Mouse (Mus musculus) forebrain, embryonic 14.5 days (tissue): ENCODE measurements around the gene Wfs1. TPM values are rescaled to one million over a fixed set of nuclear protein-coding genes. Genes with fewer than 3 reads are reported as not detected.
A peak's percentile ranks its signal among the peaks of the same experiment; 100 is the strongest.
"Not testable (repeated sequence)": the region's sequence is repeated elsewhere in the genome, so short reads cannot be mapped to it uniquely, and the experiment has no call there.

Experiments used
- ATAC-seq: fragments of 200-750 bp; cut with Nextera tagmentation; 2 replicates; pipeline ENCODE4 v1.8.0; 2017; ENCODE audit warnings: mild to moderate bottlenecking, moderate library complexity
- DNase-seq: peaks from one replicate; pipeline ENCODE4 v3.0.0-alpha.2; 2015; ENCODE audit warnings: low spot score
- H3K27ac ChIP-seq: fragments of 300-500 bp; sonication (generic); 2 replicates; pipeline ENCODE4 v1.5.1; 2014; ENCODE audit warnings: low read depth, mild to moderate bottlenecking, control low read depth, low read length, moderate library complexity
- H3K27me3 ChIP-seq: fragments of 300-500 bp; sonication (generic); replicated peaks from 2 replicates; pipeline ENCODE4 v1.6.1; 2014; ENCODE audit warnings: low read length, control low read depth, mixed read lengths; ENCODE audit not compliant: control insufficient read depth, insufficient read depth
- H3K36me3 ChIP-seq: fragments of 300-500 bp; sonication (generic); 2 replicates; pipeline ENCODE4 v1.6.1; 2014; ENCODE audit warnings: low read length, control low read depth; ENCODE audit not compliant: control insufficient read depth, insufficient read depth
- H3K4me1 ChIP-seq: fragments of 300-500 bp; sonication (generic); 2 replicates; pipeline ENCODE4 v1.6.1; 2014; ENCODE audit warnings: antibody characterized with exemption, low read length, control low read depth; ENCODE audit not compliant: control insufficient read depth, insufficient read depth
- H3K4me2 ChIP-seq: fragments of 300-500 bp; sonication (generic); 2 replicates; pipeline ENCODE4 v1.6.1; 2014; ENCODE audit warnings: mild to moderate bottlenecking, control low read depth, low read length
- H3K4me3 ChIP-seq: fragments of 300-500 bp; sonication (generic); 2 replicates; pipeline ENCODE4 v1.5.1; 2014; ENCODE audit warnings: low read depth, low read length, control low read depth
- H3K9ac ChIP-seq: fragments of 300-500 bp; sonication (generic); 2 replicates; pipeline ENCODE4 v1.6.1; 2014; ENCODE audit warnings: mild to moderate bottlenecking, low read length, control low read depth, moderate library complexity
- H3K9me3 ChIP-seq: fragments of 300-500 bp; sonication (generic); replicated peaks from 2 replicates; pipeline ENCODE4 v1.6.1; 2016; ENCODE audit warnings: low read length, control low read depth, mixed read lengths; ENCODE audit not compliant: control insufficient read depth
- WGBS: fragments of 180-500 bp; shearing (Covaris S2); extraction: QIAGEN DNeasy Blood & Tissue Kit; methylation state at CpG from one replicate; pipeline ENCODE4 v1.1.7; 2014; 5-methylcytosine and 5-hydroxymethylcytosine counted together
- polyA plus RNA-seq: library from polyadenylated mRNA; unstranded; fragments of >200 nt; fragmentation: Nextera tagmentation; extraction: Ambion mirVana; gene quantifications from 2 replicates; pipeline ENCODE4 v1.2.1, GENCODE M21; 2014

Wfs1 gene
- polyA plus RNA-seq, 1 experiment from 2014 or later: 3.7 TPM

DNA sequence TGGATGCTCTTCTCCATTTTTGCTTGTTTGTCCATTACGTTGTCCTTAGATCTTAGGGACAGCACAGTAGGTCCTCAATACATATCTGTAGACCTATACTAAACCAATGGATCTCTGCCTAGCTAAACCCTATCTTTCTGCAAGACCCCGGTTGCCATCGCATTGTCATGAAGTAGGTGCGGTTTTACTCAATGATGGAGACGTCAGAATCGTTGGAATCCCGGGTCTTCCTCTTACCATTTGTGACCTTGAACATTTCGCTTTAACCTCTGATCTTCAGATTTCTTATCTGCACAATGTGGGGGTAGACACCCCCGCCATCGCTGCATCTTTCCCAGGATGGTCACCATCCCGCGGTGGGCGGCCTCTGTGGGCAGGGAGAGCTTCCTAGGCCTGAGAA lies 38.7 kb upstream of the Wfs1 start:
- no peaks in the 10 kb centered on the region for H3K36me3 ChIP-seq
- peak overlapping the region; percentile 77 for H3K4me2 ChIP-seq
- ATAC-seq (peak; percentile 1; the same call in 1 of the 2 replicates), DNase-seq (no peak)
- no peaks in the 10 kb centered on the region for H3K9me3 ChIP-seq
- H3K27ac ChIP-seq: no peak overlapping the region
- H3K27me3 ChIP-seq: peaks cover 34% of the 10 kb centered on the region
- peak overlapping the region; percentile 60 for H3K4me3 ChIP-seq
- H3K4me1 ChIP-seq: peaks cover 3% of the 10 kb centered on the region; the same call in 1 of the 2 replicates
- H3K9ac ChIP-seq: peak overlapping the region; percentile 62
- 15% methylated on average over 13 of the region's 13 CpGs for WGBS

DNA sequence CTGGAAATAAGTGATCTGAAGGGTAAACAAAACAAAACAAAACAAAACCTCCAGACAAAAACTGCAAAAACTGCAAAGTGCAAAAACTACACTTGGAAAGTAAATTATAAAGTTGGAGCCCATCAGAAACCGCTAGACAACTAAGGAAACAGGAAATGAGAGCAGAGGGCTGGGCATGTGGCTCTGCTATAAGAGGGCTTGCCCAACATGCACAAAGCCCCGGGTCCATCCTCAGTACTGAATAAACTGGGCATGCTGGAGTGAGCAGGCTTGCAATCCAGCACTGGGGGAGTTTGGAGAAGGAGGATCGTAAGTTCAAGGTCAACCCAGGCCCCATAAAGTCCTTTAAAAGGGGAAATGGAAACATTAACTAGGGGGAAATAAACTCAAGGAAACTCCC lies 28.2 kb upstream of the Wfs1 start:
- Histone ChIP-seq H3K27me3 (peaks cover 12% of the 10 kb centered on the region; the same call in 1 of the 2 replicates), H3K36me3 (no peaks in the 10 kb centered on the region), H3K27ac (no peak overlapping the region), H3K9me3 (no peaks in the 10 kb centered on the region), H3K4me1 (0 out of 2 replicates have a peak, but pooled peaks cover 3% of the 10 kb centered on the region), H3K9ac (no peak overlapping the region), H3K4me2 (no peak overlapping the region), H3K4me3 (no peak overlapping the region)
- DNase-seq (no peak), ATAC-seq (no peak)
- 71% methylated on average over 3 of the region's 3 CpGs for WGBS

- Histone ChIP-seq H3K27me3 (peaks cover 12% of the 10 kb centered on the region; the same call in 1 of the 2 replicates), H3K4me2 (peak overlapping the region; percentile 25), H3K4me1 (0 out of 2 replicates have a peak, but pooled peaks cover 3% of the 10 kb centered on the region), H3K9ac (no peak overlapping the region), H3K36me3 (no peaks in the 10 kb centered on the region), H3K4me3 (no peak overlapping the region), H3K9me3 (no peaks in the 10 kb centered on the region), H3K27ac (no peak overlapping the region)
- no peak for ATAC-seq
- 6% methylated on average over 27 of the region's 27 CpGs for WGBS
- DNase-seq: peak; percentile 32
Observed at GRCm38 (mm10) chr5:37015612-37016310, 26.8 kb upstream of the Wfs1 start.

DNA sequence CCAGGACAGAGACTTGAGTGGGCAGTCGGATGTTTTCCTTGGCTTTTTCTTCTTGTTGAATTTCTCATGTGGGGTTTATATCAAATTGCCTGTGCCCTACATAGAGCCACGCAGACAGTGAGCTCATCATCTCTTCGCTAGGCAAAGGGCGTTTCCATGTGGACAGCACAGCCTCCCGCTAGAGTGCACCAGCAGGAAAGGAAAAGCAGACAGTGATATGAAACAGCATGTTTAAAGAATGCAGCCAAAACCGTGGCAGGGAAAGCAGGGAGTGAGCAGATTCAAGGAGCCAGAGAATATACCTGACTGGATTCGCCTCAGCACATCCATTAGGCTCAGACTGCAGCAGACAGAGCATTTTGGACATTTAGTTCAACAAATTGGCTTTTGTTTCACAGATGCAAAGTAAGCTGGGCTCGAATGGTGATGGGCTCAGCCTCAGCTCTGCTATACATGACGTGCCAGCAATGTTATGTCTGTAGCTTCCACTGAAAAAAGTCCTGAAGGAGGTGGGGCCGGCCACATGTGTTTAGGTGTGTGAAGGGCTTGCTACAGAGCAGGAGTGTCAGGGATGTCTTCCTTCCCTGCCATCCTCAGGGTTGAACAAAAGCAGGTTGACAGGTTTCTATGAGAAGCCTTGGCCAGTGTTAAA lies 21.8 kb upstream of the Wfs1 start:
- peak; percentile 55; the same call in 1 of the 2 replicates for ATAC-seq
- DNase-seq: peak; percentile 53
- no peaks in the 10 kb centered on the region for H3K36me3 ChIP-seq
- H3K9me3 ChIP-seq: peaks cover 5% of the 10 kb centered on the region; the same call in 1 of the 2 replicates
- 70% methylated on average over 10 of the region's 10 CpGs for WGBS
- H3K4me1 ChIP-seq: 0 out of 2 replicates have a peak, but pooled peaks cover 3% of the 10 kb centered on the region
- no peak overlapping the region for H3K4me3 ChIP-seq
- peaks cover 8% of the 10 kb centered on the region; the same call in 1 of the 2 replicates for H3K27me3 ChIP-seq
- H3K4me2 ChIP-seq: no peak overlapping the region
- no peak overlapping the region for H3K9ac ChIP-seq
- H3K27ac ChIP-seq: no peak overlapping the region

DNA sequence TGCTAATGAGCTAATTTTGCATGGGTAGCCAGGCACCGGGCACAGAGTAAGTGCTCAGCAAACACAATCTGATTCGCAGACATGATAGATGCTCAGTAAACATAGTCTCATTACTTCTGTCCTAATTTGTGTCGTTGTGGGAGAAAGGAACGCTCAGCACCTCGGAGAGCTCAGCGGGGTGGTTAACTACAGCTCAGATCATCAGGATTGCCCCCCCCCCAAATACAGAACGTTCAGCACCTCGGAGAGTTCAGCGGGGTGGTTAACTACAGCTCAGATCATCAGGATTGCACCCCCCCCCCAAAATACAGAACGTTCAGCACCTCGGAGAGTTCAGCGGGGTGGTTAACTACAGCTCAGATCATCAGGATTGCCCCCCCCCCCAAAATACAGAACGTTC lies 20.8 kb upstream of the Wfs1 start:
- H3K27ac ChIP-seq, H3K4me1 ChIP-seq, DNase-seq, H3K4me2 ChIP-seq, ATAC-seq, H3K9me3 ChIP-seq, H3K9ac ChIP-seq, H3K4me3 ChIP-seq, H3K27me3 ChIP-seq, H3K36me3 ChIP-seq: not testable (repeated sequence)
- WGBS: 26% methylated on average over 13 of the region's 13 CpGs

DNA sequence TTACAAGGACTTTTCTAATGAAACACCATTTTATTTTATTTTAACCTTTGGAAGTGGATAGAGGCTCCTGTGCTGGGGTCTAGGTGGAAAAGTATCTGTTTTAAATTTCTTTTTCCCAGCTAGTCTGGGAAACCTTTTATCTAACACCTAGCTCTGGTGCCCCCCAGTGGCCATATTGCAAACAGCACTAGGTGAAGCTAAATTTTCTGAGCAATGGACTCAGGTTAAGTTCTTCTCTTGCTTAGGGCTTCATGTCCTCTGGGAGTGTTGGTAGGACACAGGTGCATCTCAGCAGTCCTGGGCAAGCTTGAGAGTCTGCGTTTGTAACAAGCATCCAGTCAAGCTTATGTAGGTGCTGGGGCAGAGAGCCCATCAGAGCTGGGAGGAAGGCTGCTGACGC lies 13.0 kb upstream of the Wfs1 start:
- Histone ChIP-seq H3K36me3 (no peaks in the 10 kb centered on the region), H3K27me3 (no peaks in the 10 kb centered on the region), H3K9ac (no peak overlapping the region), H3K4me3 (no peak overlapping the region), H3K4me2 (no peak overlapping the region), H3K9me3 (no peaks in the 10 kb centered on the region), H3K27ac (no peak overlapping the region), H3K4me1 (no peaks in the 10 kb centered on the region)
- DNase-seq (peak; percentile 81), ATAC-seq (no peak)
- WGBS: 51% methylated on average over 2 of the region's 2 CpGs

- Histone ChIP-seq H3K9ac (no peak overlapping the region), H3K4me2 (no peak overlapping the region), H3K36me3 (no peaks in the 10 kb centered on the region), H3K4me3 (no peak overlapping the region), H3K9me3 (no peaks in the 10 kb centered on the region), H3K27me3 (no peaks in the 10 kb centered on the region), H3K4me1 (no peaks in the 10 kb centered on the region), H3K27ac (no peak overlapping the region)
- WGBS: 87% methylated on average over 9 of the region's 9 CpGs
- no peak for DNase-seq
- no peak for ATAC-seq
Observed at GRCm38 (mm10) chr5:37001002-37001401, 12.0 kb upstream of the Wfs1 start.

DNA sequence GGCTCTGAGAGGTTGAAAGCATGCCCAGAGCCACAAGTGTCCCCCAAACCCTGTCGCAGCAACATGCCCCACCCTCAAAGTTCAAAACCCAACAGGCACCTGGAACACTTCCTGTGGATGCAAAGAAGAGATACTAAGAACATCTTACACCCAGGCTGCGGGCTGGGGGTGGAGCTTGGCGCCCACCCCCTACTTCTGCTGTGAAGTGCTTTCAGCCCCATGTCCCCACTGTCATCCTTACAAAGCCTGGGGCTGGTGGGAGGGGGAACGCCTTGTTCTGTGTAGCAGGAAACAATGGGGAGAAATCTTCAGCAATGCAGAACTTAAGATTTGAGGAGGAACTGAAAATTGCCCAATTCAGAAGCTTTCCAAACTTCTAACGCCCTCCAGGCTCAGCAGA lies 9.0 kb upstream of the Wfs1 start:
- DNase-seq: no peak
- ATAC-seq: no peak
- no peaks in the 10 kb centered on the region for H3K9me3 ChIP-seq
- no peaks in the 10 kb centered on the region for H3K27me3 ChIP-seq
- no peaks in the 10 kb centered on the region for H3K4me1 ChIP-seq
- 43% methylated on average over 5 of the region's 5 CpGs for WGBS
- H3K36me3 ChIP-seq: no peaks in the 10 kb centered on the region
- H3K4me3 ChIP-seq: no peak overlapping the region
- no peak overlapping the region for H3K9ac ChIP-seq
- H3K27ac ChIP-seq: no peak overlapping the region
- H3K4me2 ChIP-seq: no peak overlapping the region

GRCm38 (mm10) chr5:36996410-36996809 lies 7.4 kb upstream of the Wfs1 start:
- Histone ChIP-seq H3K36me3 (no peaks in the 10 kb centered on the region), H3K9me3 (no peaks in the 10 kb centered on the region), H3K27me3 (no peaks in the 10 kb centered on the region), H3K4me2 (no peak overlapping the region), H3K4me3 (no peak overlapping the region), H3K4me1 (no peaks in the 10 kb centered on the region), H3K27ac (no peak overlapping the region), H3K9ac (no peak overlapping the region)
- ATAC-seq (no peak), DNase-seq (no peak)
- 85% methylated on average over 14 of the region's 14 CpGs for WGBS
